Mouse (Mus musculus) stomach, postnatal 0 days (tissue): ENCODE measurements around the gene Rab11fip4. TPM values are rescaled to one million over a fixed set of nuclear protein-coding genes. Genes with fewer than 3 reads are reported as not detected.

Experiments
- ATAC-seq: fragments of 200-750 bp; cut with Nextera tagmentation; 2 replicates; pipeline ENCODE4 v1.8.0; 2017; ENCODE audit not compliant: low FRiP score, low TSS enrichment
- DNase-seq: peaks from one replicate; pipeline ENCODE4 v3.0.0-alpha.2; 2016; ENCODE audit warnings: low spot score
- H3K27ac ChIP-seq: fragments of 300-500 bp; sonication (generic); replicated peaks from 2 replicates; pipeline ENCODE4 v1.5.1; 2014; ENCODE audit warnings: mild to moderate bottlenecking, control low read depth
- H3K27me3 ChIP-seq: fragments of 300-500 bp; sonication (generic); 2 replicates; pipeline ENCODE4 v1.6.1; 2014; ENCODE audit warnings: low read length; ENCODE audit not compliant: control insufficient read depth, insufficient read depth
- H3K36me3 ChIP-seq: fragments of 300-500 bp; sonication (generic); 2 replicates; pipeline ENCODE4 v1.6.1; 2014; ENCODE audit warnings: low read length, mixed read lengths; ENCODE audit not compliant: control insufficient read depth, insufficient read depth
- H3K4me1 ChIP-seq: fragments of 300-500 bp; sonication (generic); replicated peaks from 2 replicates; pipeline ENCODE4 v1.6.1; 2014; ENCODE audit warnings: antibody characterized with exemption; ENCODE audit not compliant: control insufficient read depth, insufficient read depth
- H3K4me2 ChIP-seq: fragments of 300-500 bp; sonication (generic); replicated peaks from 2 replicates; pipeline ENCODE4 v1.6.1; 2014; ENCODE audit warnings: low read depth, mild to moderate bottlenecking, control low read depth, moderate library complexity
- H3K4me3 ChIP-seq: fragments of 300-500 bp; sonication (generic); 2 replicates; pipeline ENCODE4 v1.5.1; 2014; ENCODE audit warnings: low read depth, low read length, control low read depth
- H3K9ac ChIP-seq: fragments of 300-500 bp; sonication (generic); 2 replicates; pipeline ENCODE4 v1.6.1; 2014; ENCODE audit warnings: mild to moderate bottlenecking, low read length, control low read depth, mixed read lengths
- H3K9me3 ChIP-seq: fragments of 300-500 bp; sonication (generic); 2 replicates; pipeline ENCODE4 v1.6.1; 2016; ENCODE audit warnings: low read length; ENCODE audit not compliant: control insufficient read depth
- CTCF ChIP-seq: IDR thresholded peaks from 2 replicates; pipeline ENCODE4 v1.5.1; 2016; ENCODE audit warnings: antibody characterized with exemption, low read depth, mild to moderate bottlenecking, moderate library complexity
- EP300 ChIP-seq: optimal IDR thresholded peaks from 2 replicates; pipeline ENCODE3; 2016; ENCODE audit warnings: antibody characterized with exemption
- WGBS: fragments of 180-500 bp; shearing (Covaris S2); extraction: QIAGEN DNeasy Blood & Tissue Kit; methylation state at CpG from one replicate; pipeline ENCODE4 v1.1.7; 2014; 5-methylcytosine and 5-hydroxymethylcytosine counted together
- polyA plus RNA-seq: library from polyadenylated mRNA; unstranded; fragments of >200 nt; fragmentation: Nextera tagmentation; extraction: Ambion mirVana; gene quantifications from 2 replicates; pipeline ENCODE4 v1.2.1, GENCODE M21; 2015

The Rab11fip4 gene
- polyA plus RNA-seq, 1 experiment from 2014 or later, result 0.98 TPM

GRCm38 (mm10) chr11:79702092-79702491 lies 111.1 kb downstream of the Rab11fip4 start:
- Histone ChIP-seq H3K27ac (no peak overlapping the region), H3K9me3 (no peaks in the 10 kb centered on the region), H3K27me3 (no peaks in the 10 kb centered on the region), H3K4me3 (no peak overlapping the region), H3K36me3 (0 out of 2 replicates have a peak, but pooled peaks cover 7% of the 10 kb centered on the region), H3K4me1 (no peaks in the 10 kb centered on the region), H3K4me2 (no peak overlapping the region), H3K9ac (no peak overlapping the region)
- no peak for DNase-seq
- 72% methylated on average over 6 of the region's 6 CpGs for WGBS
- no peak for TF ChIP-seq CTCF
- TF ChIP-seq EP300, result no peak
- no peak for ATAC-seq

- DNase-seq (peak; percentile 50), ATAC-seq (peak; percentile 24; the same call in 1 of the 2 replicates)
- Histone ChIP-seq H3K9me3 (no peaks in the 10 kb centered on the region), H3K36me3 (0 out of 2 replicates have a peak, but pooled peaks cover 7% of the 10 kb centered on the region), H3K4me2 (peak overlapping the region; percentile 62), H3K4me3 (peak overlapping the region; percentile 82), H3K27ac (peak overlapping the region; percentile 98), H3K27me3 (no peaks in the 10 kb centered on the region), H3K9ac (peak overlapping the region; percentile 93), H3K4me1 (no peaks in the 10 kb centered on the region)
- TF ChIP-seq CTCF, result peak; percentile 60
- TF ChIP-seq EP300, result no peak
- WGBS, result 1% methylated on average over 5 of the region's 5 CpGs
Measured at GRCm38 (mm10) chr11:79703452-79703851, 112.4 kb downstream of the Rab11fip4 start.

DNA sequence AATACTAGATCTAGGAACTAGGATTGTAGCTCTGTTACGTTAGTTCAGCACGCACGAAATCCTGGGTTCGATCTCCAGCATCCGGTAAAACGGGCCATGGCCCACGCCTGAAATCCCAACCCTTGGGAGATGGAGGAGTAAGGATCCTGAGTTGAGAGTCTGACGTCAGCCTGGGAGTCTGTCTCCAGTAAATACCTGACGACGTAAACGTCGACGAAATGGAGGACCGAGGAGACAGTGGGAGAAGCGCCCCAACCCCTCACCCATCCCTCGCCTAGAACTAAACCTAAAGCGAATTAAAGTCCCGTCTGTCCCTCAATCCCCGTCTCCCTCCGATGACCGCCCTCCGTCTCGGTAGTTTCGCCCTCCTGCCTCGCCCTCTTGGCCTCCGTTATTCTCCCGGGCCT lies 112.9 kb downstream of the Rab11fip4 start:
- under 1% methylated on average over 27 of the region's 27 CpGs for WGBS
- H3K9me3 ChIP-seq, result no peaks in the 10 kb centered on the region
- TF ChIP-seq EP300 (peak; percentile 65), CTCF (no peak)
- peak overlapping the region; percentile 93 for H3K9ac ChIP-seq
- H3K4me3 ChIP-seq, result peak overlapping the region; percentile 82
- H3K27ac ChIP-seq, result peak overlapping the region; percentile 98
- H3K4me2 ChIP-seq, result peak overlapping the region; percentile 62
- H3K27me3 ChIP-seq, result no peaks in the 10 kb centered on the region
- no peaks in the 10 kb centered on the region for H3K4me1 ChIP-seq
- no peak for DNase-seq
- ATAC-seq, result peak; percentile 50
- H3K36me3 ChIP-seq, result 0 out of 2 replicates have a peak, but pooled peaks cover 7% of the 10 kb centered on the region

DNA sequence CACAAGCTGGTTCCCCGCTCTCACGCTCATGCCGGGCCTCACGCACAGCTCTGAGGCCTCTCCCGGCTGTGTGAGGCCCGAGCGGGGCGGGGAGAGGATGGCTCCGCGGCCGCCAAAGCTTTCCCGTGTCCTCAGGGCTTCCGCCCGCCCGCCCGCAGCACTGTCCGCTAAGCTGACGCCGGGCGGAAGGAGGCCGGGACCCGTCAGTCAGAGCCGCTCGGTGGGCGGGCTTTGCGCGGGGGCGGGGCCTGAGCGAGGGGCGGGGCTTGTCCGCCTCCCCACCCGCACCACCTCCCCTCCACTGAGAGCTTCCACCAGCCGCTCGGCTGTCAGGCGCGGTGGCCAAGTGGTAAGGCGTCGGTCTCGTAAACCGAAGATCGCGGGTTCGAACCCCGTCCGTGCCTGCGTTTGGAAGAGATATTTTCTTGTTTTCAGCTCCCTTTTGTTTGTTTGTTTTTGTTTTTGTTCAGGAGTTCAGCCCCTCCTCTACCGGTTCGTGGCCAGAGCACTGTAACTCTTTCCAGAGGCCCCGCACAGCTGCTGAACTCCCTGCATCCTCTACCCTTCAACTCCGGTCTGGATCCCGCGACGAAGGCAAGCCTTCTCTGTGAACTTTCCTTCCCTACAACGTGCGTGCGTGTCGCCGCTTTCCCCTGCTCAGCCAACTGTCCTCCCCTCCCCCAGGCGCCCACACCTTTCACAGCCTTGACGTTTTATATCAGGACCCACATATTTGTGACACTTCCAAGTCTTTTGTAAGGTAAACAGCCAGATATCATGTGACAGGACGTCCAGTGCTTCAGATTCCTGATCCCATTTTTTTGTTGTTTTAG lies 113.5 kb downstream of the Rab11fip4 start:
- ATAC-seq (peak; percentile 95), DNase-seq (peak; percentile 97)
- H3K4me1 ChIP-seq, result no peaks in the 10 kb centered on the region
- H3K27me3 ChIP-seq, result no peaks in the 10 kb centered on the region
- under 1% methylated on average over 55 of the region's 61 CpGs for WGBS
- H3K4me3 ChIP-seq, result peak overlapping the region; percentile 82
- H3K4me2 ChIP-seq, result peak overlapping the region; percentile 62
- no peaks in the 10 kb centered on the region for H3K9me3 ChIP-seq
- peak overlapping the region; percentile 98 for H3K27ac ChIP-seq
- peak overlapping the region; percentile 93 for H3K9ac ChIP-seq
- TF ChIP-seq EP300, result no peak
- TF ChIP-seq CTCF, result no peak; the same call in 1 of the 2 replicates
- 0 out of 2 replicates have a peak, but pooled peaks cover 7% of the 10 kb centered on the region for H3K36me3 ChIP-seq

- ATAC-seq, result no peak
- no peak overlapping the region for H3K27ac ChIP-seq
- DNase-seq, result no peak
- no peaks in the 10 kb centered on the region for H3K36me3 ChIP-seq
- H3K9ac ChIP-seq, result no peak overlapping the region
- TF ChIP-seq CTCF, result peak; percentile 27; the same call in 1 of the 2 replicates
- no peak for TF ChIP-seq EP300
- H3K9me3 ChIP-seq, result no peaks in the 10 kb centered on the region
- 80% methylated on average over 3 of the region's 3 CpGs for WGBS
- no peaks in the 10 kb centered on the region for H3K4me1 ChIP-seq
- no peak overlapping the region for H3K4me2 ChIP-seq
- no peak overlapping the region for H3K4me3 ChIP-seq
- H3K27me3 ChIP-seq, result no peaks in the 10 kb centered on the region
Measured at GRCm38 (mm10) chr11:79707084-79707483, 116.1 kb downstream of the Rab11fip4 start.
